Mouse (Mus musculus) neural tube, embryonic 14.5 days (tissue): ENCODE data around the gene Sars. TPM values are rescaled to one million over a fixed set of nuclear protein-coding genes. Genes with fewer than 3 reads are reported as not detected.

Experiments used
- ATAC-seq: fragments of 200-750 bp; cut with Nextera tagmentation; 2 replicates; pipeline ENCODE4 v1.8.0; 2017; ENCODE audit warnings: low read depth, mild to moderate bottlenecking, moderate TSS enrichment, moderate library complexity
- H3K27ac ChIP-seq: fragments of 300-500 bp; sonication (generic); 2 replicates; pipeline ENCODE4 v1.5.1; 2014; ENCODE audit warnings: low read depth, mild to moderate bottlenecking, control low read depth, low read length, moderate library complexity, mixed read lengths
- H3K27me3 ChIP-seq: fragments of 300-500 bp; sonication (generic); 2 replicates; pipeline ENCODE4 v1.6.1; 2014; ENCODE audit warnings: low read length; ENCODE audit not compliant: control insufficient read depth, insufficient read depth
- H3K36me3 ChIP-seq: fragments of 300-500 bp; sonication (generic); 2 replicates; pipeline ENCODE4 v1.6.1; 2014; ENCODE audit warnings: low read length, mixed read lengths; ENCODE audit not compliant: control insufficient read depth, insufficient read depth
- H3K4me1 ChIP-seq: fragments of 300-500 bp; sonication (generic); 2 replicates; pipeline ENCODE4 v1.6.1; 2014; ENCODE audit warnings: low read length; ENCODE audit not compliant: control insufficient read depth, insufficient read depth
- H3K4me2 ChIP-seq: fragments of 300-500 bp; sonication (generic); 2 replicates; pipeline ENCODE4 v1.6.1; 2014; ENCODE audit warnings: mild to moderate bottlenecking, low read depth, low read length, control low read depth
- H3K4me3 ChIP-seq: fragments of 300-500 bp; sonication (generic); 2 replicates; pipeline ENCODE4 v1.5.1; 2014; ENCODE audit warnings: low read depth, low read length, control low read depth, mixed read lengths
- H3K9ac ChIP-seq: fragments of 300-500 bp; sonication (generic); replicated peaks from 2 replicates; pipeline ENCODE4 v1.6.1; 2014; ENCODE audit warnings: low read depth, mild to moderate bottlenecking, control low read depth, low read length, mixed read lengths
- H3K9me3 ChIP-seq: fragments of 300-500 bp; sonication (generic); 2 replicates; pipeline ENCODE4 v1.6.1; 2016; ENCODE audit warnings: low read length; ENCODE audit not compliant: control insufficient read depth
- WGBS: fragments of 180-500 bp; shearing (Covaris S2); extraction: QIAGEN DNeasy Blood & Tissue Kit; methylation state at CpG from one replicate; pipeline ENCODE4 v1.1.7; 2014; 5-methylcytosine and 5-hydroxymethylcytosine counted together
- polyA plus RNA-seq: library from polyadenylated mRNA; unstranded; fragments of >200 nt; fragmentation: Nextera tagmentation; extraction: Ambion mirVana; gene quantifications from 2 replicates; pipeline ENCODE4 v1.2.1, GENCODE M21; 2014

Sars gene
- polyA plus RNA-seq = 223 and 244 TPM in 2 replicates

- ATAC-seq = peak; percentile 95
These were observed at the start of gene Sars for GRCm38 (mm10) chr3:108444698-108445365. Sars (minus strand) TSS chr3:108445209.

DNA sequence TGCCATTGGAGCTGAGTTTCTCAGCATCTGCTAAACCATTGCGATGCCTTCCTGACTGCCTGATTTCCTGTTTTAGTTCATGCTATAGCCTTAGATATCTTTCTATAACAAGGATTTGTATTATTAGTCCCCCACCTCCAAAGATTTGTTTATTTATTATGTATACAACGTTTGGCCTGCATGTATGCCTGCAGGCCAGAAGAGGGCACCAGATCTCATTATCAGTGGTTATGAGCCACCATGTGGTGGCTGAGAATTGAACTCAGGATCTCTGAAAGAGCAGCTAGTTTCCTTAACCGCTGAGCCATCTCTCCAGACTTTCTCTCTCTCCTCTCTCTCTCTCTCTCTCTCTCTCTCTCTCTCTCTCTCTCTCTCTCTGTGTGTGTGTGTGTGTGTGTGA is 45.0 kb upstream of the Sars start:
- H3K4me1 ChIP-seq = no peaks in the 10 kb centered on the region; the same call in 1 of the 2 replicates
- no peak overlapping the region for H3K27ac ChIP-seq
- H3K9me3 ChIP-seq = no peaks in the 10 kb centered on the region
- H3K4me3 ChIP-seq = no peak overlapping the region
- 46% methylated on average over 3 of the region's 3 CpGs for whole genome bisulfite sequencing
- H3K27me3 ChIP-seq = no peaks in the 10 kb centered on the region
- H3K36me3 ChIP-seq = no peaks in the 10 kb centered on the region
- H3K4me2 ChIP-seq = no peak overlapping the region
- ATAC-seq = no peak
- H3K9ac ChIP-seq = no peak overlapping the region

More at GRCm38 (mm10) chr3:108444698-108445365, at the start of gene Sars:
- peak within 1 kb of the TSS; percentile 97 for H3K4me2 ChIP-seq
- H3K4me1 ChIP-seq = peaks cover 21% of the 10 kb centered on the region
- under 1% methylated on average over 41 of the region's 41 CpGs for WGBS
- peaks cover 3% of the 10 kb centered on the region; the same call in 1 of the 2 replicates for H3K36me3 ChIP-seq
- H3K27me3 ChIP-seq = no peaks in the 10 kb centered on the region
- H3K9me3 ChIP-seq = no peaks in the 10 kb centered on the region
- peak within 1 kb of the TSS; percentile 60 for H3K9ac ChIP-seq
- H3K27ac ChIP-seq = peak within 1 kb of the TSS; percentile 60
- H3K4me3 ChIP-seq = peak within 1 kb of the TSS; percentile 60

DNA sequence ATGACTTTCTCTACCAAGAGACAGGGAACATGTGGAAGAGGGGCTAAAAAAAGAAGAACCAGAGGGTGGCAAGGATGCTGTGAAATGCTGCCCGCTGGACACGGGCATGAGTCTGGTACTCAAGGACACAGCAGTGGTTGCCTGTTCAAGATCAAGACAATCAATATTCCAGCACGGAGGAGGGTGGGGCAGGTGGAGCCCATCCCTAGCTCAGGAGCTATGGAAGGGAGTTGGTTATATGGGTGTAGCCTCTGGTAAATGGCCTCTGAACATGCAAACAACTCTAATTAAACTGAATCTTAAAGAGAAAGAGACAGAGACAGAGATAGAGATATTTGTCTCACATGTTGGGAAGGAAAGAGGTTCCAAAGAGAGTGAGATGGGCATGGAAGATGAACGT is 39.7 kb upstream of the Sars start:
- WGBS = 91% methylated on average over 4 of the region's 4 CpGs
- no peak for ATAC-seq
- Histone ChIP-seq H3K9ac (no peak overlapping the region), H3K36me3 (no peaks in the 10 kb centered on the region), H3K4me2 (no peak overlapping the region), H3K9me3 (no peaks in the 10 kb centered on the region), H3K4me1 (no peaks in the 10 kb centered on the region), H3K27ac (no peak overlapping the region), H3K27me3 (no peaks in the 10 kb centered on the region), H3K4me3 (no peak overlapping the region)

DNA sequence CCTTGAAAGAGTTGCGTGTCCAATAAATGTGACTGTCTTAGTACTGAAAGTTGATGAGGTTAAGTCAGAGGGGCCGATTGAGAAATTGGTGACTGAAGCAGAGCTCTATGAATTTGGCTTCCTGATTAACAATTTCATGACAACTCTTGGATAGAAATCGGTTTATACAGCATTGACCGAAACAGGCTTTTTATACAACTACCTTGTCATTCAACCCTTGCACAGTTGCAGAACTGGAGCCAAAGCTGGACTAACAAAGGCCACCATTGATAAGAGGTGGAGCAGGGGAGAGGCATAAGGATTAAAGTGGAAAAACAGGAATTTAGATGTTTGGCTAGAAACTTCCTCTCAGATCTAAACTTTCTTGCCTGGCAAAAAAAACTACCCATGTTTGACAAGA is 33.8 kb upstream of the Sars start:
- no peak for ATAC-seq
- Histone ChIP-seq H3K4me1 (no peaks in the 10 kb centered on the region), H3K4me2 (no peak overlapping the region), H3K36me3 (no peaks in the 10 kb centered on the region), H3K27ac (no peak overlapping the region), H3K27me3 (no peaks in the 10 kb centered on the region), H3K9ac (no peak overlapping the region), H3K4me3 (no peak overlapping the region), H3K9me3 (no peaks in the 10 kb centered on the region)
- WGBS = 90% methylated on average over 4 of the region's 4 CpGs

DNA sequence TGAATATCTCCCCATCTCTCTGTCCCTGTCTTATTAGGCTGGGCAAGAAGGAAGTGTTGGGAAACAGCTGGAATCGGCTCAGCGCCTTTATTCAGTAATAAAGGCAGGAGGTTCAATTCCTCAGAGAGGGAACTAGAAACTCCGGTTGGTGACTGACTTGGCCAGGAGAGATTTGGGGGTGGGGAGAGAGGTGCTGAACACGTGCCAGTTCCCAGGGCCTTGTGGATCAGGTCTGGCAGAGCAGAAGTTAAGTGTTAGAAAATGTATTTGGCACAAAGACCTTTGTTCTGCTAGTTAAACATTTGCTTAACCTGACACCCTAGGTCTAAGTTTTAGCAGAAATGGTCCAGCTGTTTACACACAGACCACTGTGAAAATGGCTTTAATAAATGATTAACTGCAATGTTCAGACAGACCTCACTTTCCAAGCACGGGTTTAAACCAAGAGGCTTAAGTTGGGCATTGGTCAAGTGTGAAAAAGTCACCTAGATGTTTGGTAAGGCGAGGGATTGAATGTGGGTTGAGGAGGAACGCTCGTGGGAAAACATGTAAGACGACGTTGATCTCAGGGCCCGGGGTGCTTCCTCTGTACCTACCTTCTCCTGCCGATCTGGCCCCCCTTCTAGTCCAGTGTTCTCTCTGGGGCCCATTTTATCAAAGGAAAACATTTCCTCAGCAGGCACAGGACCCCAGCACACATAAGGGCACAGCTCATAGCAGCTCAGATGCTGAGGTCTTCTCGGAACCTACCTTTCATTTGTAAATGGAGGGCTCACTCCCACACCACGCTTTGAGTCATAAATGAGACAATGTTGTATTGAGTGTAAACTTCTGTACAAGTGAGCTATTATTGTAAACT is 32.0 kb upstream of the Sars start:
- H3K36me3 ChIP-seq = no peaks in the 10 kb centered on the region
- H3K4me2 ChIP-seq = no peak overlapping the region
- no peak for ATAC-seq
- no peaks in the 10 kb centered on the region for H3K9me3 ChIP-seq
- H3K27ac ChIP-seq = no peak overlapping the region
- no peak overlapping the region for H3K4me3 ChIP-seq
- no peak overlapping the region for H3K9ac ChIP-seq
- no peaks in the 10 kb centered on the region for H3K27me3 ChIP-seq
- WGBS = 53% methylated on average over 14 of the region's 14 CpGs
- no peaks in the 10 kb centered on the region for H3K4me1 ChIP-seq

DNA sequence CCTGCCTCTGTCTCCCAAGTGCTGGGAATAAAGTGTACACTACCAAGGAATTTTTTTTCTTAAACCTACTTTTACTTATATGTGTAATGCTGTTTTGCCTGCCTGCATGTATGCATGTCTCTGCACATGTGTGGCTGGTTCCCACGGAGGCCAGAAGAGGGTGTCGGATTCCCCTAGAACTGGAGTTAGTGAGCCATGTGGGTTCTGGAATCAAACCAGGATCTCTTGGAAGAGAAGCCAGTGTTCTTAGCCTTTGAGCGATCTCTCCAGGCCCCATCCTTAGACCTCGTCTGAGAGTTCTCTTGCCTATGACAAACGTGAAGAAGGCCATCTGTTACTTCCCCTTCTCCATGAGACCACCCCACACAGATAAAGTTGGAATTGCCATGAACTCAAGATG is 30.5 kb upstream of the Sars start:
- Histone ChIP-seq H3K9me3 (no peaks in the 10 kb centered on the region), H3K4me1 (no peaks in the 10 kb centered on the region), H3K36me3 (no peaks in the 10 kb centered on the region), H3K9ac (no peak overlapping the region), H3K4me3 (no peak overlapping the region), H3K4me2 (no peak overlapping the region), H3K27me3 (no peaks in the 10 kb centered on the region), H3K27ac (no peak overlapping the region)
- no peak for ATAC-seq
- WGBS = 84% methylated on average over 5 of the region's 5 CpGs

DNA sequence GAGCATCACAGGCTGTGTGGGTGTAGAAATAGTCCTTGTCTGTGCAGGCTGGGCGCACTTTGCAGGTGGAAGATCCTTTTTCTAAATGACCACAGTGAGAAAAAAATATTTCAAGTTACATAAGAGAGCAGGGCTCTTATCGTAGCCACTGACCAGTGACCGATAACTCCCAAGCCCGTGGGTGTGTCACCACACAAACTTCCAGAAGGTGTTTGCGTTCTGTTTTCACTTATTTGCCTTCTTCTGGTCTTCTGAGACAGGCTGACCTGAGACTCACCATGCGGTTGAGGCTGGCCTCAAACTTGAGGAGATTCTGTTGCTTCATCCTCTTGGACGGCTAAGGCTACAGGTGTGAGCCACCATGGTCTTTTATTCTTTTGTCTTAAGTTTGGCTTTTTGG is 30.0 kb upstream of the Sars start:
- no peaks in the 10 kb centered on the region for H3K4me1 ChIP-seq
- ATAC-seq = no peak
- WGBS = 96% methylated on average over 7 of the region's 7 CpGs
- H3K27ac ChIP-seq = no peak overlapping the region
- no peak overlapping the region for H3K4me3 ChIP-seq
- H3K36me3 ChIP-seq = no peaks in the 10 kb centered on the region
- H3K9me3 ChIP-seq = no peaks in the 10 kb centered on the region
- H3K9ac ChIP-seq = no peak overlapping the region
- H3K4me2 ChIP-seq = no peak overlapping the region
- H3K27me3 ChIP-seq = no peaks in the 10 kb centered on the region

DNA sequence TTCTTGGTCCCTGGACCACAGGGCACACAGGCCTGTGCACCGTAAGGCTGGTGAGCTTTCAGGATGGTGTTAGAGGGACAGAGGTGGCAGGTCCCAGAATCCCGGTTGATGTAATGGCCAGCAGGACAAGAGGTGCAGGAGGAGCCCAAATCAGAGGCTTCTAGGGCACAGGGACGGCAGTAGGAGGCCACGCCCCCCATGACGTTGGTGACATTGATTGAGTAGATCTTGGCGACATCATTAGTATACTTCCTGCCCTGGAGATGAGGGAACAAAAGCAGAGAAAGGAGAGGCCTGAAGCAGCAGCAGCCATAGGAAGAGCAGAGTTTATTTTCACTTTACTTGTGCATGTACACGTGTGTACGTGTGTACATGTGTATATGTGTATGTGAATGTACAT is 22.8 kb upstream of the Sars start:
- no peak for ATAC-seq
- H3K4me2 ChIP-seq = no peak overlapping the region
- 57% methylated on average over 8 of the region's 8 CpGs for WGBS
- H3K27me3 ChIP-seq = no peaks in the 10 kb centered on the region
- H3K4me1 ChIP-seq = no peaks in the 10 kb centered on the region
- no peaks in the 10 kb centered on the region for H3K9me3 ChIP-seq
- H3K9ac ChIP-seq = no peak overlapping the region
- no peak overlapping the region for H3K4me3 ChIP-seq
- no peaks in the 10 kb centered on the region for H3K36me3 ChIP-seq
- H3K27ac ChIP-seq = no peak overlapping the region

- H3K9me3 ChIP-seq = no peaks in the 10 kb centered on the region
- H3K4me2 ChIP-seq = no peak overlapping the region
- H3K27ac ChIP-seq = no peak overlapping the region
- no peaks in the 10 kb centered on the region for H3K36me3 ChIP-seq
- no peaks in the 10 kb centered on the region for H3K27me3 ChIP-seq
- 87% methylated on average over 6 of the region's 6 CpGs for WGBS
- no peaks in the 10 kb centered on the region for H3K4me1 ChIP-seq
- ATAC-seq = no peak
- no peak overlapping the region for H3K9ac ChIP-seq
- no peak overlapping the region for H3K4me3 ChIP-seq
These were observed 21.4 kb upstream of the Sars start for GRCm38 (mm10) chr3:108466425-108466824.
